Comparison of ENCODE assay signal across 8 mouse cellular contexts in the genomic region with DNA sequence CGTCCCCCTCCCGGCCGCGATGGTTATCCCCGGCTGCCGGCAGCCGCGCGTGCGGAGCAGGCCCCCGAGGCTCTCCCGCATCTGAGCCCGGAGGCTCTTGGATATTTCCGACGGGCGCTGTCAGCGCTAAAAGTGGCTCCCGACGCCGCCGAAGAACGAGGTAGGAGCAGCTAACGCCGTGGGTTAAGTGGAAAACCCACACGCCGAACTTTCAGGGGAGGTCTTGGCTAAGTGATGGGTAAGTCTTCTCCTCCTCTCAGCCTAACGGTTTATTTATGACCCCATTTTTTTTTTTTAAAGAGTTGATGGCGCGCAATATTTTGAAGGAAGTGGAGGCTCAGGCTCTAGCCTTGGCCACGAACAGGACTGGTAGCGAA. TPM values are rescaled to one million over a fixed set of nuclear protein-coding genes. Genes with fewer than 3 reads are reported as not detected.
A peak's percentile ranks its signal among the peaks of the same experiment; 100 is the strongest.
DNase-seq lines count a peak whose midpoint lies in the region; ATAC-seq and TF ChIP-seq lines count a peak whose summit lies in the region.

No protein-coding gene starts in this region.

- peaks cover 30% of the 10 kb centered on the region for H3K4me1 ChIP-seq in heart, embryonic 15.5 days (replicated peaks)
- H3K4me1 ChIP-seq in G1E (ENCODE audit: insufficient read depth, low read depth, low read length) = peaks cover 43% of the 10 kb centered on the region
- H3K4me1 ChIP-seq in forebrain, postnatal 0 days (ENCODE audit: insufficient read depth) = 0 out of 2 replicates have a peak, but pooled peaks cover 12% of the 10 kb centered on the region

- peak overlapping the region; percentile 59 for H3K27ac ChIP-seq in heart, embryonic 15.5 days
- peak overlapping the region; percentile 62; the same call in 1 of the 2 replicates for H3K27ac ChIP-seq in forebrain, postnatal 0 days (ENCODE audit: low read depth, low read length)
- peak overlapping the region; percentile 41 for H3K27ac ChIP-seq in macrophage

- under 1% methylated on average over 31 of the region's 31 CpGs for WGBS in heart, embryonic 15.5 days
- WGBS in forebrain, postnatal 0 days = 0% methylated on average over 31 of the region's 31 CpGs
- WGBS in macrophage (ENCODE audit: missing documents) = 1% methylated on average over 29 of the region's 31 CpGs

- intact Hi-C loops in heart, postnatal 14 days (cut with DNase I) = loop anchor here (2.0 to 10.0 kb wide), 2 partner anchors 115 to 251 kb away; partner anchors contain the start of gene Carmil3
- intact Hi-C loops in left cerebral cortex, postnatal 14 days (cut with DNase I) = no loop called here

- H3K36me3 ChIP-seq in heart, embryonic 15.5 days = peaks cover 35% of the 10 kb centered on the region
- peaks cover 68% of the 10 kb centered on the region for H3K36me3 ChIP-seq in G1E (replicated peaks)
- peaks cover 24% of the 10 kb centered on the region for H3K36me3 ChIP-seq in forebrain, postnatal 0 days (ENCODE audit: insufficient read depth)
- H3K36me3 ChIP-seq in macrophage (ENCODE audit: inconsistent target) = peaks cover 46% of the 10 kb centered on the region

- TF ChIP-seq CTCF in G1E (IDR thresholded peaks at IDR 0.05; ENCODE audit: low read depth, low read length) = no peak
- TF ChIP-seq CTCF in forebrain, postnatal 0 days (IDR thresholded peaks at IDR 0.05; ENCODE audit: low read depth) = no peak

- no peak for DNase-seq in heart, postnatal 14 days
- no peak for DNase-seq in G1E (ENCODE audit: low spot score)
- DNase-seq in forebrain, postnatal 0 days = no peak
- DNase-seq in left cerebral cortex, adult 9 months (ENCODE audit: low spot score in 2 of 2) = no peak
- no peak for DNase-seq in left cerebral cortex, postnatal 14 days (ENCODE audit: low spot score in 2 of 2)

- peak overlapping the region; percentile 94 for H3K4me3 ChIP-seq in heart, embryonic 15.5 days
- peak overlapping the region; percentile 85 for H3K4me3 ChIP-seq in G1E (ENCODE audit: low read depth, low read length)
- peak overlapping the region; percentile 87 for H3K4me3 ChIP-seq in forebrain, postnatal 0 days (ENCODE audit: low read depth, low read length)
- H3K4me3 ChIP-seq in macrophage (ENCODE audit: inconsistent target) = peak overlapping the region; percentile 90

- no peak for ATAC-seq in heart, embryonic 15.5 days (replicated peaks; ENCODE audit: insufficient number of reproducible peaks, insufficient read depth, low FRiP score, low read depth)
- no peak for ATAC-seq in G1E (ENCODE audit: extremely low read depth, insufficient number of reproducible peaks, low FRiP score, poor library complexity, severe bottlenecking)
- ATAC-seq in forebrain, postnatal 0 days = no peak
- ATAC-seq in frontal cortex, adult (ENCODE audit: low TSS enrichment) = no peak; the same call in 1 of the 2 replicates

- H3K27me3 ChIP-seq in heart, embryonic 15.5 days = no peaks in the 10 kb centered on the region
- H3K27me3 ChIP-seq in G1E (ENCODE audit: insufficient read depth, low read length) = no peaks in the 10 kb centered on the region
- H3K27me3 ChIP-seq in forebrain, postnatal 0 days (ENCODE audit: insufficient read depth, low read length) = no peaks in the 10 kb centered on the region

- H3K4me2 ChIP-seq in heart, embryonic 15.5 days = peak overlapping the region; percentile 92
- peak overlapping the region; percentile 88 for H3K4me2 ChIP-seq in forebrain, postnatal 0 days (ENCODE audit: low read depth)

- peak overlapping the region; percentile 92 for H3K9ac ChIP-seq in heart, embryonic 15.5 days
- H3K9ac ChIP-seq in forebrain, postnatal 0 days = peak overlapping the region; percentile 62

- peaks cover 35% of the 10 kb centered on the region for H3K79me2 ChIP-seq in macrophage (ENCODE audit: inconsistent target)

- H3K9me3 ChIP-seq in heart, embryonic 15.5 days (replicated peaks) = no peaks in the 10 kb centered on the region
- no peaks in the 10 kb centered on the region for H3K9me3 ChIP-seq in G1E (replicated peaks)
- no peaks in the 10 kb centered on the region for H3K9me3 ChIP-seq in forebrain, postnatal 0 days (ENCODE audit: low read length)

RNA-seq across cellular contexts. Expression of gene Nop9, which starts 0.4 kb away (rescaled TPM):
- 17.9 and 24.4 TPM in 2 replicates for polyA plus RNA-seq in heart, embryonic 15.5 days (2015; fragmentation: Nextera tagmentation; extraction: Ambion mirVana)
- total RNA-seq in heart, postnatal 14 days (2021) = 10 to 100 TPM; 11.2 to 11.4 TPM
- total RNA-seq in G1E (2014; fragmentation: Nextera tagmentation) (23.0 and 32.6 TPM in 2 replicates), G1E (2017) (22.3 and 23.5 TPM in 2 replicates)
- polyA plus RNA-seq in G1E (2012) (45.5 and 56.5 TPM in 2 replicates), macrophage (2018) (9.3 to 22.6 TPM (median 12.9 TPM) in 3 replicates)
- total RNA-seq in forebrain, postnatal 0 days (2014; rRNA removed) = 23.3 and 34.7 TPM in 2 replicates
- polyA plus RNA-seq in forebrain, postnatal 0 days (2015; fragmentation: Nextera tagmentation; extraction: Ambion mirVana) = 21.4 and 25.6 TPM in 2 replicates
- total RNA-seq in macrophage (2018; cell fraction: chromatin; rRNA removed) = 10 to 100 TPM in 16 of 26 experiments, 1 to 10 TPM in 10; 2.6 to 24.3 (median 11.7) TPM
- total RNA-seq in macrophage (2018; cell fraction: cytosol; rRNA removed) = 10 to 100 TPM in 25 of 26 experiments, 1 to 10 TPM in 1; 10.0 to 18.1 (median 15.1) TPM
- total RNA-seq in macrophage (2018; cell fraction: nucleus; rRNA removed) = 10 to 100 TPM in 13 of 26 experiments, 1 to 10 TPM in 13; 6.7 to 21.8 (median 10.0) TPM
- total RNA-seq in left cerebral cortex, postnatal 14 days (2021) = 10 to 100 TPM; 13.4 to 13.9 TPM

RNA-seq across cellular contexts. Expression of gene Dhrs1, which starts 0.4 kb away (rescaled TPM):
- 64.0 and 65.7 TPM in 2 replicates for polyA plus RNA-seq in heart, embryonic 15.5 days (2015; fragmentation: Nextera tagmentation; extraction: Ambion mirVana)
- total RNA-seq in heart, postnatal 14 days (2021) = 10 to 100 TPM; 54.6 to 56.2 TPM
- total RNA-seq in G1E (2014; fragmentation: Nextera tagmentation) = 67.7 and 86.7 TPM in 2 replicates
- 39.3 and 57.2 TPM in 2 replicates for total RNA-seq in G1E (2017)
- 4.2 and 6.5 TPM in 2 replicates for polyA plus RNA-seq in G1E (2012)
- total RNA-seq in forebrain, postnatal 0 days (2014; rRNA removed) = 70.4 and 83.8 TPM in 2 replicates
- polyA plus RNA-seq in forebrain, postnatal 0 days (2015; fragmentation: Nextera tagmentation; extraction: Ambion mirVana) = 83.3 and 86.0 TPM in 2 replicates
- 10 to 100 TPM in 16 of 26 experiments, 1 to 10 TPM in 10; 2.4 to 54.9 (median 15.8) TPM for total RNA-seq in macrophage (2018; cell fraction: chromatin; rRNA removed)
- total RNA-seq in macrophage (2018; cell fraction: cytosol; rRNA removed) = 100 to 1,000 TPM in 25 of 26 experiments, 10 to 100 TPM in 1; 99.1 to 153 (median 123) TPM
- total RNA-seq in macrophage (2018; cell fraction: nucleus; rRNA removed) = 10 to 100 TPM; 11.3 to 72.5 (median 41.3) TPM
- polyA plus RNA-seq in macrophage (2018) = 63.5 to 108 TPM (median 106 TPM) in 3 replicates
- total RNA-seq in left cerebral cortex, postnatal 14 days (2021) = 100 to 1,000 TPM in 1 of 2 experiments, 10 to 100 TPM in 1; 99.8 to 104 TPM

RNA-seq across cellular contexts. Expression of gene Cideb, which starts 12.4 kb away (rescaled TPM):
- 1.2 and 1.6 TPM in 2 replicates for polyA plus RNA-seq in heart, embryonic 15.5 days (2015; fragmentation: Nextera tagmentation; extraction: Ambion mirVana)
- 1 to 10 TPM in 1 of 2 experiments, under 1 TPM in 1; 1.00 to 1.0 TPM for total RNA-seq in heart, postnatal 14 days (2021)
- total RNA-seq in G1E (2014; fragmentation: Nextera tagmentation) (not detected in 2 replicates), G1E (2017) (0.38 TPM in 1 of 2 replicates, not detected in the other)
- polyA plus RNA-seq in G1E (2012) (not detected in 2 replicates), macrophage (2018) (0.22 to 0.72 TPM (median 0.41 TPM) in 3 replicates)
- 0.23 and 0.43 TPM in 2 replicates for total RNA-seq in forebrain, postnatal 0 days (2014; rRNA removed)
- polyA plus RNA-seq in forebrain, postnatal 0 days (2015; fragmentation: Nextera tagmentation; extraction: Ambion mirVana) = 0.20 and 0.54 TPM in 2 replicates
- under 1 TPM in 2 of 26 experiments, not detected in 24; 0.70 to 0.99 TPM for total RNA-seq in macrophage (2018; cell fraction: chromatin; rRNA removed)
- total RNA-seq in macrophage (2018; cell fraction: cytosol; rRNA removed) = under 1 TPM in 25 of 26 experiments, not detected in 1; 0.15 to 0.77 (median 0.41) TPM
- total RNA-seq in macrophage (2018; cell fraction: nucleus; rRNA removed) = under 1 TPM in 3 of 26 experiments, not detected in 23; 0.45 to 0.98 (median 0.54) TPM
- under 1 TPM; 0.68 to 0.93 TPM for total RNA-seq in left cerebral cortex, postnatal 14 days (2021)

RNA-seq across cellular contexts. Expression of gene Ltb4r2, which starts 15.4 kb away (rescaled TPM):
- polyA plus RNA-seq in heart, embryonic 15.5 days (2015; fragmentation: Nextera tagmentation; extraction: Ambion mirVana) = 0.15 and 0.25 TPM in 2 replicates
- total RNA-seq in heart, postnatal 14 days (2021) = under 1 TPM; 0.12 to 0.17 TPM
- total RNA-seq in G1E (2014; fragmentation: Nextera tagmentation) (0.44 TPM in 1 of 2 replicates, not detected in the other), G1E (2017) (0.11 and 0.12 TPM in 2 replicates)
- polyA plus RNA-seq in G1E (2012) (0.12 TPM in 1 of 2 replicates, not detected in the other), macrophage (2018) (0.10 TPM in 1 of 3 replicates, not detected in the others)
- 0.38 TPM in 2 replicates for total RNA-seq in forebrain, postnatal 0 days (2014; rRNA removed)
- polyA plus RNA-seq in forebrain, postnatal 0 days (2015; fragmentation: Nextera tagmentation; extraction: Ambion mirVana) = 0.65 and 1.1 TPM in 2 replicates
- total RNA-seq in macrophage (2018; cell fraction: chromatin; rRNA removed) = 1 to 10 TPM in 1 of 26 experiments, under 1 TPM in 13, not detected in 12; 0.19 to 1.1 (median 0.33) TPM
- under 1 TPM in 7 of 26 experiments, not detected in 19; 0.03 to 0.09 (median 0.05) TPM for total RNA-seq in macrophage (2018; cell fraction: cytosol; rRNA removed)
- under 1 TPM in 14 of 26 experiments, not detected in 12; 0.11 to 0.50 (median 0.17) TPM for total RNA-seq in macrophage (2018; cell fraction: nucleus; rRNA removed)
- under 1 TPM; 0.22 to 0.42 TPM for total RNA-seq in left cerebral cortex, postnatal 14 days (2021)

RNA-seq across cellular contexts. Expression of gene Ltb4r1, which starts 19.9 kb away (rescaled TPM):
- 0.65 and 0.66 TPM in 2 replicates for polyA plus RNA-seq in heart, embryonic 15.5 days (2015; fragmentation: Nextera tagmentation; extraction: Ambion mirVana)
- total RNA-seq in heart, postnatal 14 days (2021) = under 1 TPM; 0.37 to 0.60 TPM
- total RNA-seq in G1E (2014; fragmentation: Nextera tagmentation) = 0.53 TPM in 1 of 2 replicates, not detected in the other
- total RNA-seq in G1E (2017) = 0.11 and 0.17 TPM in 2 replicates
- 1.0 and 1.2 TPM in 2 replicates for polyA plus RNA-seq in G1E (2012)
- total RNA-seq in forebrain, postnatal 0 days (2014; rRNA removed) = 0.38 and 0.48 TPM in 2 replicates
- 0.90 and 0.99 TPM in 2 replicates for polyA plus RNA-seq in forebrain, postnatal 0 days (2015; fragmentation: Nextera tagmentation; extraction: Ambion mirVana)
- total RNA-seq in macrophage (2018; cell fraction: chromatin; rRNA removed) = under 1 TPM in 1 of 26 experiments, not detected in 25; 0.65 TPM
- total RNA-seq in macrophage (2018; cell fraction: cytosol; rRNA removed) = under 1 TPM; 0.11 to 0.69 (median 0.31) TPM
- total RNA-seq in macrophage (2018; cell fraction: nucleus; rRNA removed) = 1 to 10 TPM in 1 of 26 experiments, under 1 TPM in 11, not detected in 14; 0.29 to 1.1 (median 0.52) TPM
- polyA plus RNA-seq in macrophage (2018) = 0.25 to 0.33 TPM (median 0.32 TPM) in 3 replicates
- total RNA-seq in left cerebral cortex, postnatal 14 days (2021) = under 1 TPM; 0.24 to 0.40 TPM
